Mouse (Mus musculus) lung, embryonic 14.5 days (tissue): Measurements from ENCODE around the gene Gtf2ird1. TPM values are rescaled to one million over a fixed set of nuclear protein-coding genes. Genes with fewer than 3 reads are reported as not detected.

Experiments used
- ATAC-seq: fragments of 200-750 bp; cut with Nextera tagmentation; 2 replicates; pipeline ENCODE4 v1.8.0; 2017; ENCODE audit warnings: mild to moderate bottlenecking, moderate TSS enrichment, moderate library complexity; ENCODE audit not compliant: insufficient read depth
- DNase-seq: peaks from one replicate; pipeline ENCODE4 v3.0.0-alpha.2; 2015
- H3K27ac ChIP-seq: fragments of 300-500 bp; sonication (generic); 2 replicates; pipeline ENCODE4 v1.5.1; 2014; ENCODE audit warnings: low read depth, mild to moderate bottlenecking, moderate library complexity
- H3K27me3 ChIP-seq: fragments of 300-500 bp; sonication (generic); 2 replicates; pipeline ENCODE4 v1.6.1; 2014; ENCODE audit warnings: low read length, control low read depth; ENCODE audit not compliant: insufficient read depth
- H3K36me3 ChIP-seq: fragments of 300-500 bp; sonication (generic); 2 replicates; pipeline ENCODE4 v1.6.1; 2014; ENCODE audit warnings: control low read depth; ENCODE audit not compliant: insufficient read depth
- H3K4me1 ChIP-seq: fragments of 300-500 bp; sonication (generic); 2 replicates; pipeline ENCODE4 v1.6.1; 2014; ENCODE audit warnings: antibody characterized with exemption, control low read depth; ENCODE audit not compliant: insufficient read depth
- H3K4me2 ChIP-seq: fragments of 300-500 bp; sonication (generic); 2 replicates; pipeline ENCODE4 v1.6.1; 2014; ENCODE audit warnings: mild to moderate bottlenecking
- H3K4me3 ChIP-seq: fragments of 300-500 bp; sonication (generic); 2 replicates; pipeline ENCODE4 v1.5.1; 2014; ENCODE audit warnings: low read depth, low read length
- H3K9ac ChIP-seq: fragments of 300-500 bp; sonication (generic); 2 replicates; pipeline ENCODE4 v1.6.1; 2014
- H3K9me3 ChIP-seq: fragments of 300-500 bp; sonication (generic); 2 replicates; pipeline ENCODE4 v1.6.1; 2016; ENCODE audit warnings: low read depth, low read length, control low read depth
- CTCF ChIP-seq: IDR thresholded peaks from 2 replicates; pipeline ENCODE4 v1.5.1; 2016; ENCODE audit warnings: antibody characterized with exemption, low read depth
- WGBS: fragments of 180-500 bp; shearing (Covaris S2); extraction: QIAGEN DNeasy Blood & Tissue Kit; methylation state at CpG from one replicate; pipeline ENCODE4 v1.1.7; 2014; 5-methylcytosine and 5-hydroxymethylcytosine counted together
- polyA plus RNA-seq: library from polyadenylated mRNA; unstranded; fragments of >200 nt; fragmentation: Nextera tagmentation; extraction: Ambion mirVana; gene quantifications from 2 replicates; pipeline ENCODE4 v1.2.1, GENCODE M21; 2014

The Gtf2ird1 gene
- 82.5 and 85.6 TPM in 2 replicates for polyA plus RNA-seq

- Histone ChIP-seq H3K4me1 (no peaks in the 10 kb centered on the region; the same call in 1 of the 2 replicates), H3K27ac (peak within 1 kb of the TSS; percentile 96), H3K4me2 (peak within 1 kb of the TSS; percentile 86), H3K9ac (peak within 1 kb of the TSS; percentile 93), H3K36me3 (peaks cover 7% of the 10 kb centered on the region; the same call in 1 of the 2 replicates), H3K9me3 (no peaks in the 10 kb centered on the region), H3K4me3 (peak within 1 kb of the TSS; percentile 73), H3K27me3 (no peaks in the 10 kb centered on the region)
- TF ChIP-seq CTCF, result no peak
- peak; percentile 77 for ATAC-seq
- peak; percentile 82 for DNase-seq
- WGBS, result under 1% methylated on average over 43 of the region's 44 CpGs
These were observed at the start of gene Gtf2ird1 for GRCm38 (mm10) chr5:134456503-134456962. TSS of gene Gtf2ird1 (minus strand) at chr5:134456716.

GRCm38 (mm10) chr5:134505810-134506292, 49.3 kb upstream of the Gtf2ird1 start:
- Histone ChIP-seq H3K4me1 (no peaks in the 10 kb centered on the region), H3K9ac (no peak overlapping the region), H3K27me3 (no peaks in the 10 kb centered on the region), H3K4me3 (no peak overlapping the region), H3K36me3 (peaks cover 58% of the 10 kb centered on the region), H3K4me2 (no peak overlapping the region), H3K9me3 (no peaks in the 10 kb centered on the region), H3K27ac (no peak overlapping the region)
- DNase-seq, result no peak
- 80% methylated on average over 9 of the region's 9 CpGs for WGBS
- no peak for TF ChIP-seq CTCF
- no peak for ATAC-seq

- no peaks in the 10 kb centered on the region for H3K27me3 ChIP-seq
- H3K4me1 ChIP-seq, result no peaks in the 10 kb centered on the region
- ATAC-seq, result no peak
- no peak overlapping the region for H3K4me2 ChIP-seq
- WGBS, result 91% methylated on average over 18 of the region's 18 CpGs
- DNase-seq, result no peak
- TF ChIP-seq CTCF, result no peak
- H3K4me3 ChIP-seq, result no peak overlapping the region
- H3K36me3 ChIP-seq, result peaks cover 58% of the 10 kb centered on the region
- H3K9ac ChIP-seq, result no peak overlapping the region
- H3K9me3 ChIP-seq, result no peaks in the 10 kb centered on the region
- H3K27ac ChIP-seq, result no peak overlapping the region
These were observed 46.1 kb upstream of the Gtf2ird1 start for GRCm38 (mm10) chr5:134502591-134502990.

- H3K36me3 ChIP-seq, result peaks cover 62% of the 10 kb centered on the region
- no peaks in the 10 kb centered on the region for H3K4me1 ChIP-seq
- no peak for ATAC-seq
- no peak overlapping the region for H3K4me3 ChIP-seq
- TF ChIP-seq CTCF, result peak; percentile 51
- H3K4me2 ChIP-seq, result no peak overlapping the region
- WGBS, result 83% methylated on average over 9 of the region's 9 CpGs
- no peaks in the 10 kb centered on the region for H3K27me3 ChIP-seq
- no peaks in the 10 kb centered on the region for H3K9me3 ChIP-seq
- peak; percentile 51 for DNase-seq
- H3K9ac ChIP-seq, result no peak overlapping the region
- no peak overlapping the region for H3K27ac ChIP-seq
These were observed 44.9 kb upstream of the Gtf2ird1 start for GRCm38 (mm10) chr5:134501453-134501852.

GRCm38 (mm10) chr5:134500681-134501080, 44.2 kb upstream of the Gtf2ird1 start:
- Histone ChIP-seq H3K27me3 (no peaks in the 10 kb centered on the region), H3K9me3 (no peaks in the 10 kb centered on the region), H3K9ac (no peak overlapping the region), H3K4me2 (no peak overlapping the region), H3K27ac (no peak overlapping the region), H3K4me1 (no peaks in the 10 kb centered on the region), H3K36me3 (peaks cover 68% of the 10 kb centered on the region), H3K4me3 (no peak overlapping the region)
- 92% methylated on average over 3 of the region's 3 CpGs for WGBS
- DNase-seq (no peak), ATAC-seq (no peak)
- no peak for TF ChIP-seq CTCF

GRCm38 (mm10) chr5:134500062-134500461, 43.5 kb upstream of the Gtf2ird1 start:
- no peaks in the 10 kb centered on the region for H3K27me3 ChIP-seq
- H3K4me1 ChIP-seq, result no peaks in the 10 kb centered on the region
- WGBS, result 69% methylated on average over 4 of the region's 4 CpGs
- H3K4me3 ChIP-seq, result no peak overlapping the region
- peaks cover 66% of the 10 kb centered on the region for H3K36me3 ChIP-seq
- H3K9me3 ChIP-seq, result no peaks in the 10 kb centered on the region
- ATAC-seq, result no peak
- peak; percentile 65 for DNase-seq
- H3K9ac ChIP-seq, result no peak overlapping the region
- TF ChIP-seq CTCF, result peak; percentile 73
- H3K27ac ChIP-seq, result no peak overlapping the region
- no peak overlapping the region for H3K4me2 ChIP-seq

GRCm38 (mm10) chr5:134497026-134497425, 40.5 kb upstream of the Gtf2ird1 start:
- H3K27me3 ChIP-seq, result no peaks in the 10 kb centered on the region
- H3K9ac ChIP-seq, result no peak overlapping the region
- no peak for TF ChIP-seq CTCF
- no peak overlapping the region for H3K27ac ChIP-seq
- 95% methylated on average over 5 of the region's 5 CpGs for WGBS
- ATAC-seq (no peak), DNase-seq (no peak)
- H3K36me3 ChIP-seq, result peaks cover 73% of the 10 kb centered on the region
- no peak overlapping the region for H3K4me2 ChIP-seq
- H3K4me1 ChIP-seq, result no peaks in the 10 kb centered on the region
- no peaks in the 10 kb centered on the region for H3K9me3 ChIP-seq
- H3K4me3 ChIP-seq, result no peak overlapping the region
